Mouse (Mus musculus): Measurements from ENCODE around the gene Nkiras2. TPM values are rescaled to one million over a fixed set of nuclear protein-coding genes. Genes with fewer than 3 reads are reported as not detected.
A peak's percentile ranks its signal among the peaks of the same experiment; 100 is the strongest.

Gene Nkiras2
- polyA plus RNA-seq, 1 experiment from 2014 or later, result 96.3 TPM

- ATAC-seq (ENCODE audit: low FRiP score), result no peak
- WGBS, result 88% methylated on average over 4 of the region's 4 CpGs
- Histone ChIP-seq H3K4me2 (peak overlapping the region; percentile 87), H3K4me1 (peaks cover 34% of the 10 kb centered on the region), H3K9ac (replicated peaks) (no peak overlapping the region), H3K4me3 (replicated peaks) (peak overlapping the region; percentile 88; the same call in 1 of the 2 replicates), H3K36me3 (no peaks in the 10 kb centered on the region), H3K27ac (replicated peaks) (no peak overlapping the region), H3K9me3 (replicated peaks) (no peaks in the 10 kb centered on the region), H3K27me3 (replicated peaks) (no peaks in the 10 kb centered on the region)
These were observed 1.6 kb upstream of the Nkiras2 start for GRCm38 (mm10) chr11:100617480-100617879.

GRCm38 (mm10) chr11:100619485-100619975 is 486 bp downstream of the Nkiras2 start:
- 0% methylated on average over 39 of the region's 40 CpGs for WGBS

GRCm38 (mm10) chr11:100619982-100620381 is 938 bp downstream of the Nkiras2 start, which contains the start of gene Dnajc7:
Dnajc7 (minus strand) TSS chr11:100620168.
- Histone ChIP-seq H3K9me3 (replicated peaks) (no peaks in the 10 kb centered on the region), H3K4me1 (peaks cover 50% of the 10 kb centered on the region), H3K27me3 (replicated peaks) (no peaks in the 10 kb centered on the region), H3K36me3 (peaks cover 8% of the 10 kb centered on the region), H3K4me2 (peak within 1 kb of the TSS; percentile 87), H3K4me3 (replicated peaks) (peak within 1 kb of the TSS; percentile 88), H3K27ac (replicated peaks) (peak within 1 kb of the TSS; percentile 97), H3K9ac (replicated peaks) (peak within 1 kb of the TSS; percentile 94)
- ATAC-seq (ENCODE audit: low FRiP score), result no peak; the same call in 1 of the 2 replicates
- 3% methylated on average over 11 of the region's 11 CpGs for WGBS

More at GRCm38 (mm10) chr11:100619485-100619975, 486 bp downstream of the Nkiras2 start:
- peak overlapping the region; percentile 88 for H3K4me3 ChIP-seq (replicated peaks)
- peaks cover 46% of the 10 kb centered on the region for H3K4me1 ChIP-seq
- no peaks in the 10 kb centered on the region for H3K27me3 ChIP-seq (replicated peaks)
- peak overlapping the region; percentile 87 for H3K4me2 ChIP-seq
- H3K27ac ChIP-seq (replicated peaks), result peak overlapping the region; percentile 97
- H3K9me3 ChIP-seq (replicated peaks), result no peaks in the 10 kb centered on the region
- ATAC-seq (ENCODE audit: low FRiP score), result peak; percentile 96
- peak overlapping the region; percentile 94 for H3K9ac ChIP-seq (replicated peaks)
- H3K36me3 ChIP-seq, result peaks cover 3% of the 10 kb centered on the region; the same call in 1 of the 2 replicates

GRCm38 (mm10) chr11:100622714-100623113 is 3.7 kb downstream of the Nkiras2 start:
- Histone ChIP-seq H3K27ac (replicated peaks) (peak overlapping the region; percentile 88), H3K27me3 (replicated peaks) (no peaks in the 10 kb centered on the region), H3K4me3 (replicated peaks) (peak overlapping the region; percentile 69), H3K4me1 (peaks cover 45% of the 10 kb centered on the region), H3K4me2 (peak overlapping the region; percentile 73), H3K9me3 (replicated peaks) (no peaks in the 10 kb centered on the region), H3K36me3 (peaks cover 22% of the 10 kb centered on the region), H3K9ac (replicated peaks) (peak overlapping the region; percentile 67)
- peak; percentile 58; the same call in 1 of the 2 replicates for ATAC-seq (ENCODE audit: low FRiP score)
- WGBS, result under 1% methylated on average over 24 of the region's 24 CpGs

GRCm38 (mm10) chr11:100623867-100624266 is 4.8 kb downstream of the Nkiras2 start:
- Histone ChIP-seq H3K9me3 (replicated peaks) (no peaks in the 10 kb centered on the region), H3K36me3 (peaks cover 22% of the 10 kb centered on the region), H3K27me3 (replicated peaks) (no peaks in the 10 kb centered on the region), H3K4me1 (peaks cover 43% of the 10 kb centered on the region), H3K4me2 (peak overlapping the region; percentile 73), H3K27ac (replicated peaks) (0 out of 2 replicates have a peak overlapping the region, but pooled peaks have one; percentile 13), H3K9ac (replicated peaks) (0 out of 2 replicates have a peak overlapping the region, but pooled peaks have one; percentile 1), H3K4me3 (replicated peaks) (peak overlapping the region; percentile 69)
- ATAC-seq (ENCODE audit: low FRiP score), result no peak
- 50% methylated on average over 5 of the region's 5 CpGs for WGBS

GRCm38 (mm10) chr11:100625754-100626700 is 7.0 kb downstream of the Nkiras2 start:
- Histone ChIP-seq H3K9me3 (replicated peaks) (no peaks in the 10 kb centered on the region), H3K4me1 (peaks cover 38% of the 10 kb centered on the region), H3K9ac (replicated peaks) (no peak overlapping the region), H3K27ac (replicated peaks) (no peak overlapping the region), H3K36me3 (peaks cover 22% of the 10 kb centered on the region), H3K27me3 (replicated peaks) (no peaks in the 10 kb centered on the region), H3K4me3 (replicated peaks) (no peak overlapping the region), H3K4me2 (no peak overlapping the region)
- ATAC-seq (ENCODE audit: low FRiP score), result no peak
- WGBS, result 94% methylated on average over 23 of the region's 23 CpGs

GRCm38 (mm10) chr11:100626701-100627195 is 7.7 kb downstream of the Nkiras2 start:
- 26% methylated on average over 9 of the region's 9 CpGs for WGBS
- H3K27ac ChIP-seq (replicated peaks), result no peak overlapping the region
- H3K4me3 ChIP-seq (replicated peaks), result no peak overlapping the region
- no peaks in the 10 kb centered on the region for H3K9me3 ChIP-seq (replicated peaks)
- peaks cover 22% of the 10 kb centered on the region for H3K36me3 ChIP-seq
- H3K27me3 ChIP-seq (replicated peaks), result no peaks in the 10 kb centered on the region
- ATAC-seq (ENCODE audit: low FRiP score), result 0 out of 2 replicates have a peak, but pooled peaks have one; percentile 32
- no peak overlapping the region for H3K4me2 ChIP-seq
- no peak overlapping the region for H3K9ac ChIP-seq (replicated peaks)
- H3K4me1 ChIP-seq, result peaks cover 36% of the 10 kb centered on the region

- no peaks in the 10 kb centered on the region for H3K27me3 ChIP-seq (replicated peaks)
- 89% methylated on average over 5 of the region's 5 CpGs for WGBS
These were observed 9.0 kb downstream of the Nkiras2 start for GRCm38 (mm10) chr11:100628056-100628455.

GRCm38 (mm10) chr11:100628862-100629352 is 9.9 kb downstream of the Nkiras2 start:
- no peaks in the 10 kb centered on the region for H3K9me3 ChIP-seq (replicated peaks)
- WGBS, result 22% methylated on average over 13 of the region's 13 CpGs
- H3K36me3 ChIP-seq, result peaks cover 22% of the 10 kb centered on the region
- no peak for ATAC-seq (ENCODE audit: low FRiP score)
- no peak overlapping the region; the same call in 1 of the 2 replicates for H3K27ac ChIP-seq (replicated peaks)
- no peaks in the 10 kb centered on the region for H3K27me3 ChIP-seq (replicated peaks)
- H3K4me2 ChIP-seq, result no peak overlapping the region
- peaks cover 23% of the 10 kb centered on the region for H3K4me1 ChIP-seq
- H3K9ac ChIP-seq (replicated peaks), result 0 out of 2 replicates have a peak overlapping the region, but pooled peaks have one; percentile 10
- no peak overlapping the region for H3K4me3 ChIP-seq (replicated peaks)

More at GRCm38 (mm10) chr11:100628056-100628455, 9.0 kb downstream of the Nkiras2 start:
- H3K9ac ChIP-seq (replicated peaks), result no peak overlapping the region
- H3K36me3 ChIP-seq, result peaks cover 22% of the 10 kb centered on the region
- H3K4me3 ChIP-seq (replicated peaks), result no peak overlapping the region
- H3K9me3 ChIP-seq (replicated peaks), result no peaks in the 10 kb centered on the region
- peaks cover 31% of the 10 kb centered on the region for H3K4me1 ChIP-seq
- H3K4me2 ChIP-seq, result no peak overlapping the region
- no peak for ATAC-seq (ENCODE audit: low FRiP score)
- H3K27ac ChIP-seq (replicated peaks), result no peak overlapping the region; the same call in 1 of the 2 replicates

GRCm38 (mm10) chr11:100634530-100634929 is 15.5 kb downstream of the Nkiras2 start:
- no peak overlapping the region for H3K27ac ChIP-seq (replicated peaks)
- WGBS, result 76% methylated on average over 7 of the region's 7 CpGs
- no peaks in the 10 kb centered on the region for H3K36me3 ChIP-seq
- no peaks in the 10 kb centered on the region for H3K9me3 ChIP-seq (replicated peaks)
- no peak overlapping the region for H3K9ac ChIP-seq (replicated peaks)
- no peaks in the 10 kb centered on the region for H3K4me1 ChIP-seq
- no peak overlapping the region for H3K4me3 ChIP-seq (replicated peaks)
- no peak for ATAC-seq (ENCODE audit: low FRiP score)
- peaks cover 22% of the 10 kb centered on the region; the same call in 1 of the 2 replicates for H3K27me3 ChIP-seq (replicated peaks)
- no peak overlapping the region for H3K4me2 ChIP-seq
